Mouse (Mus musculus): ENCODE results near the gene 2410141K09Rik. TPM values are rescaled to one million over a fixed set of nuclear protein-coding genes. Genes with fewer than 3 reads are reported as not detected.
"Not testable (repeated sequence)": the region's sequence is repeated elsewhere in the genome, so short reads cannot be mapped to it uniquely, and the experiment has no call there.

The 2410141K09Rik gene
- polyA plus RNA-seq (2015; fragmentation: Nextera tagmentation; extraction: Ambion mirVana) = not detected in 2 replicates

DNA sequence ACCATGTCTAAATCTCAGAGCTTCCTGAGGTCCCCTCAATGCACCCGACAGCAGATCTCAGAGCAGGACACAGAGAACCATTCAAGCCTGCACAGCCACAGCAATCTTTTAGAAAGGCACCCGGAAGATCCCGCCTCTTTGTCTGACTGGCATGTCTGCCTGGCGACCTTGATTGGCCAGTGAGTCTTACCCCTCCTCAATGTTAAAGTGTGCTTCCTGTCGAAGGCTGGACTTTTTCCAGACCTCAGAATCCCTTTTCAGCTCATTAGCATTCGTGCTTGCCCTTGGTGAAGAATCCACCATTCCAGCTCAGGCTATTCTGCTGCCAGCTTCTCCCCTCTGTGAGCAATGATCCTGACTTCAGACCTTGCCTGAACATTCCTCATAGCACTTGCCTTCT, at the start of gene 2410141K09Rik:
2410141K09Rik (minus strand) TSS at position 101 of the 400 bp plus-strand sequence.
- WGBS = no CpG with 5 or more reads among the region's 6 CpGs
- ATAC-seq (ENCODE audit: low FRiP score, low TSS enrichment); H3K4me3 ChIP-seq (ENCODE audit: low read depth, low read length); DNase-seq (ENCODE audit: low spot score); H3K4me2 ChIP-seq (replicated peaks; ENCODE audit: low read depth); H3K9me3 ChIP-seq (ENCODE audit: control insufficient read depth, low read length); H3K27ac ChIP-seq (replicated peaks); H3K9ac ChIP-seq (ENCODE audit: low read length); H3K4me1 ChIP-seq (replicated peaks; ENCODE audit: control insufficient read depth, insufficient read depth); H3K36me3 ChIP-seq (ENCODE audit: control insufficient read depth, insufficient read depth, low read length); H3K27me3 ChIP-seq (ENCODE audit: control insufficient read depth, insufficient read depth, low read length): not testable (repeated sequence)

DNA sequence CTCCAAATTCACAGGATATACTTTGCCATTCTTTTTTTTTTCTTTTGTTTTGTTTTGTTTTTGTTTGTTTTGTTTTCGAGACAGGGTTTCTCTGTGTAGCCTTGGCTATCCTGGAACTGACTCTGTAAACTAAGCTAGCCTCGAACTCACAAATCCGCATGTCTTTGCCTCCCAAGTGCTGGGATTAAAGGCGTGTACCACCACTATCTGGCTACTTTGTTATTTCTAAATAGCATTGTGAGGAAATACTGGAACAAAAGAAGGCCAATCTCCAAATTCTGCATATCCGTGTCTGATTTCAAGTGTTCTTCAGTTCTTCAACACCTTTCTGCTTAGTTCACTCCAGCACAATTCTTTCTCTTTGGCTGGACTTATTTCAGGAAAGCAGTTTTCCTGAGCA, 14.1 kb downstream of the 2410141K09Rik start:
- H3K27me3 ChIP-seq (ENCODE audit: control insufficient read depth, insufficient read depth, low read length); H3K9me3 ChIP-seq (ENCODE audit: control insufficient read depth, low read length); H3K9ac ChIP-seq (ENCODE audit: low read length); DNase-seq (ENCODE audit: low spot score); H3K4me1 ChIP-seq (replicated peaks; ENCODE audit: control insufficient read depth, insufficient read depth); ATAC-seq (ENCODE audit: low FRiP score, low TSS enrichment); H3K4me3 ChIP-seq (ENCODE audit: low read depth, low read length); H3K36me3 ChIP-seq (ENCODE audit: control insufficient read depth, insufficient read depth, low read length); H3K27ac ChIP-seq (replicated peaks); H3K4me2 ChIP-seq (replicated peaks; ENCODE audit: low read depth): not testable (repeated sequence)
- no CpG with 5 or more reads among the region's 5 CpGs for WGBS

DNA sequence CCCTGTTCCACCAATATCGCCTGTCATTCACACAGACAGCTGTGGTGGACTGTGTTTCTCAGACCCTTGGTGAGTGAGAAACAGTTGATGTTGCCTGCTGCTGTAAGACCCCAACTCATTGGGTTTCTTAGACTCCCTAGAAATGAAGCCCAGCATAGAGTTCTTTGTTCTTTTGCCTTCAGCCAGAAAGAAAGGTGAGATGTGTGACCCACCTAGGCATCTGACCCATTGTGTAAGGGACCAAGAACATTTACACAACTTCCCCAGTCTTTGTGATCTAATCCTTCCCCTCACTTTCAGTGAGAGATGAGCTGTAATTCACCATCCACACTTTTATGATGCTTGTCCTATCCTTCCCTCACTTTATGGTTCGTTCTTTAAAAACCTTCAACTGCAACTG, 26.0 kb downstream of the 2410141K09Rik start:
- H3K36me3 ChIP-seq (ENCODE audit: control insufficient read depth, insufficient read depth, low read length); H3K4me2 ChIP-seq (replicated peaks; ENCODE audit: low read depth); ATAC-seq (ENCODE audit: low FRiP score, low TSS enrichment); DNase-seq (ENCODE audit: low spot score); H3K4me3 ChIP-seq (ENCODE audit: low read depth, low read length); H3K4me1 ChIP-seq (replicated peaks; ENCODE audit: control insufficient read depth, insufficient read depth); H3K27ac ChIP-seq (replicated peaks); H3K9me3 ChIP-seq (ENCODE audit: control insufficient read depth, low read length); H3K27me3 ChIP-seq (ENCODE audit: control insufficient read depth, insufficient read depth, low read length); H3K9ac ChIP-seq (ENCODE audit: low read length): not testable (repeated sequence)
- WGBS = no CpG with 5 or more reads among the region's 2 CpGs

Other genes starting within 250 kb of the 2410141K09Rik start
- not detected in 2 replicates for gene Gm10772, start 213.5 kb downstream of the 2410141K09Rik start, polyA plus RNA-seq (2015; fragmentation: Nextera tagmentation; extraction: Ambion mirVana)